Mouse (Mus musculus) midbrain, embryonic 13.5 days (tissue): Measurements from ENCODE around the gene Cops7b. TPM values are rescaled to one million over a fixed set of nuclear protein-coding genes. Genes with fewer than 3 reads are reported as not detected.

ENCODE experiments used
- ATAC-seq: fragments of 200-750 bp; cut with Nextera tagmentation; 2 replicates; pipeline ENCODE4 v1.8.0; 2017; ENCODE audit warnings: mild to moderate bottlenecking, moderate TSS enrichment, moderate library complexity
- H3K27ac ChIP-seq: fragments of 300-500 bp; sonication (generic); 2 replicates; pipeline ENCODE4 v1.5.1; 2015; ENCODE audit warnings: inconsistent platforms, mild to moderate bottlenecking, moderate library complexity
- H3K27me3 ChIP-seq: fragments of 300-500 bp; sonication (generic); 2 replicates; pipeline ENCODE4 v1.6.1; 2015; ENCODE audit warnings: mild to moderate bottlenecking, inconsistent platforms
- H3K36me3 ChIP-seq: fragments of 300-500 bp; sonication (generic); 2 replicates; pipeline ENCODE4 v1.6.1; 2015; ENCODE audit warnings: mild to moderate bottlenecking, inconsistent platforms
- H3K4me1 ChIP-seq: fragments of 300-500 bp; sonication (generic); replicated peaks from 2 replicates; pipeline ENCODE4 v1.6.1; 2015; ENCODE audit warnings: inconsistent platforms
- H3K4me2 ChIP-seq: fragments of 300-500 bp; sonication (generic); replicated peaks from 2 replicates; pipeline ENCODE4 v1.6.1; 2015; ENCODE audit warnings: moderate library complexity, mild to moderate bottlenecking, inconsistent platforms
- H3K4me3 ChIP-seq: fragments of 300-500 bp; sonication (generic); replicated peaks from 2 replicates; pipeline ENCODE4 v1.5.1; 2015; ENCODE audit warnings: mild to moderate bottlenecking, inconsistent platforms
- H3K9ac ChIP-seq: fragments of 300-500 bp; sonication (generic); replicated peaks from 2 replicates; pipeline ENCODE4 v1.6.1; 2015; ENCODE audit warnings: mild to moderate bottlenecking, inconsistent platforms
- H3K9me3 ChIP-seq: fragments of 300-500 bp; sonication (generic); 2 replicates; pipeline ENCODE4 v1.6.1; 2016; ENCODE audit warnings: mild to moderate bottlenecking, inconsistent platforms
- WGBS: fragments of 180-500 bp; shearing (Covaris S2); methylation state at CpG from one replicate; pipeline ENCODE4 v1.1.7; 2015; 5-methylcytosine and 5-hydroxymethylcytosine counted together
- microRNA-seq: library from miRNA; unstranded; fragments of <30 nt; microRNA quantifications from one replicate; pipeline ENCODE4, GENCODE M21; 2016
- polyA plus RNA-seq: library from polyadenylated mRNA; unstranded; fragments of >200 nt; fragmentation: Nextera tagmentation; extraction: Ambion mirVana; gene quantifications from 2 replicates; pipeline ENCODE4 v1.2.1, GENCODE M21; 2015

Cops7b gene
- polyA plus RNA-seq, 1 experiment from 2014 or later, result 70.2 TPM

GRCm38 (mm10) chr1:86633840-86634750 lies 51.4 kb downstream of the Cops7b start:
- Histone ChIP-seq H3K27me3 (no peaks in the 10 kb centered on the region), H3K9ac (no peak overlapping the region; the same call in 1 of the 2 replicates), H3K36me3 (no peaks in the 10 kb centered on the region), H3K4me3 (0 out of 2 replicates have a peak overlapping the region, but pooled peaks have one; percentile 5), H3K4me1 (peaks cover 8% of the 10 kb centered on the region), H3K4me2 (peak overlapping the region; percentile 36), H3K27ac (peak overlapping the region; percentile 69), H3K9me3 (no peaks in the 10 kb centered on the region)
- 44% methylated on average over 7 of the region's 7 CpGs for WGBS
- ATAC-seq, result peak; percentile 77

- Histone ChIP-seq H3K4me2 (peak overlapping the region; percentile 36), H3K9me3 (no peaks in the 10 kb centered on the region), H3K4me3 (0 out of 2 replicates have a peak overlapping the region, but pooled peaks have one; percentile 5), H3K9ac (no peak overlapping the region), H3K27me3 (no peaks in the 10 kb centered on the region), H3K27ac (no peak overlapping the region), H3K4me1 (peaks cover 8% of the 10 kb centered on the region), H3K36me3 (no peaks in the 10 kb centered on the region)
- peak; percentile 92 for ATAC-seq
- 52% methylated on average over 6 of the region's 6 CpGs for WGBS
Measured at GRCm38 (mm10) chr1:86634751-86635359, 52.2 kb downstream of the Cops7b start.

GRCm38 (mm10) chr1:86643101-86643809 lies 60.6 kb downstream of the Cops7b start:
- Histone ChIP-seq H3K27me3 (no peaks in the 10 kb centered on the region), H3K4me1 (no peaks in the 10 kb centered on the region), H3K36me3 (no peaks in the 10 kb centered on the region), H3K27ac (no peak overlapping the region), H3K4me2 (no peak overlapping the region), H3K9ac (no peak overlapping the region), H3K9me3 (no peaks in the 10 kb centered on the region), H3K4me3 (no peak overlapping the region)
- 77% methylated on average over 13 of the region's 13 CpGs for WGBS
- no peak for ATAC-seq

- H3K9ac ChIP-seq, result no peak overlapping the region
- no peaks in the 10 kb centered on the region for H3K36me3 ChIP-seq
- H3K27ac ChIP-seq, result no peak overlapping the region
- no peaks in the 10 kb centered on the region for H3K4me1 ChIP-seq
- H3K4me2 ChIP-seq, result no peak overlapping the region
- ATAC-seq, result no peak
- H3K9me3 ChIP-seq, result no peaks in the 10 kb centered on the region
- 63% methylated on average over 2 of the region's 2 CpGs for WGBS
- no peak overlapping the region for H3K4me3 ChIP-seq
- H3K27me3 ChIP-seq, result no peaks in the 10 kb centered on the region
Measured at GRCm38 (mm10) chr1:86647517-86647916, 64.8 kb downstream of the Cops7b start.

GRCm38 (mm10) chr1:86650272-86650671 lies 67.6 kb downstream of the Cops7b start:
- no peak overlapping the region for H3K4me2 ChIP-seq
- 20% methylated on average over 6 of the region's 6 CpGs for WGBS
- no peak overlapping the region for H3K27ac ChIP-seq
- no peaks in the 10 kb centered on the region for H3K27me3 ChIP-seq
- no peak overlapping the region for H3K4me3 ChIP-seq
- H3K9ac ChIP-seq, result no peak overlapping the region
- no peaks in the 10 kb centered on the region for H3K4me1 ChIP-seq
- no peak for ATAC-seq
- no peaks in the 10 kb centered on the region for H3K36me3 ChIP-seq
- no peaks in the 10 kb centered on the region for H3K9me3 ChIP-seq

GRCm38 (mm10) chr1:86652675-86653074 lies 70.0 kb downstream of the Cops7b start:
- Histone ChIP-seq H3K27me3 (no peaks in the 10 kb centered on the region), H3K4me3 (no peak overlapping the region), H3K36me3 (no peaks in the 10 kb centered on the region), H3K4me2 (no peak overlapping the region), H3K9ac (no peak overlapping the region), H3K27ac (no peak overlapping the region), H3K9me3 (no peaks in the 10 kb centered on the region), H3K4me1 (no peaks in the 10 kb centered on the region)
- ATAC-seq, result no peak
- WGBS, result 55% methylated on average over 4 of the region's 4 CpGs

GRCm38 (mm10) chr1:86657071-86657470 lies 74.4 kb downstream of the Cops7b start:
- Histone ChIP-seq H3K36me3 (no peaks in the 10 kb centered on the region), H3K27ac (no peak overlapping the region), H3K27me3 (no peaks in the 10 kb centered on the region), H3K4me3 (no peak overlapping the region), H3K9me3 (no peaks in the 10 kb centered on the region), H3K4me2 (no peak overlapping the region), H3K4me1 (no peaks in the 10 kb centered on the region), H3K9ac (no peak overlapping the region)
- 88% methylated on average over 5 of the region's 5 CpGs for WGBS
- no peak for ATAC-seq

Small RNAs within 50 kb of the gene (microRNA-seq; reads per million reads assigned to microRNA genes)
- not detected for gene Gm22955

Other genes with a start within 250 kb of the Cops7b start
- 241 and 244 TPM in 2 replicates for gene Ncl, start 223.5 kb upstream of the Cops7b start, polyA plus RNA-seq
- 0.22 TPM in 1 of 2 replicates, not detected in the other for gene Nmur1, start 156.7 kb upstream of the Cops7b start, polyA plus RNA-seq
- gene Tex44, start 156.6 kb upstream of the Cops7b start, polyA plus RNA-seq, result not detected in 2 replicates
- 2,381 and 2,469 TPM in 2 replicates for gene Ptma, start 56.2 kb upstream of the Cops7b start, polyA plus RNA-seq
- 86.6 and 90.2 TPM in 2 replicates for gene Pde6d, start 275 bp upstream of the Cops7b start, polyA plus RNA-seq
- gene Nppc, start 87.7 kb downstream of the Cops7b start, polyA plus RNA-seq, result 1.8 and 2.3 TPM in 2 replicates
- 43.2 and 45.5 TPM in 2 replicates for gene Dis3l2, start 120.9 kb downstream of the Cops7b start, polyA plus RNA-seq